Mouse (Mus musculus) left cerebral cortex, postnatal 10 days (tissue): Measurements from ENCODE around the gene Rps11. TPM values are rescaled to one million over a fixed set of nuclear protein-coding genes. Genes with fewer than 3 reads are reported as not detected.
"Not testable (repeated sequence)": the region's sequence is repeated elsewhere in the genome, so short reads cannot be mapped to it uniquely, and the experiment has no call there.

Experiments
- DNase-seq, 2 experiments: peaks; one replicate each; pipeline ENCODE4 v3.0.0; 2021 to 2022; ENCODE audit warnings: low spot score in 2 of 2, mixed read lengths in 1 of 2; ENCODE audit errors: extremely low spot score in 1 of 2
- intact Hi-C: fragments of 180-260 bp; cut with DNase I; formaldehyde crosslinking; loops from one replicate; pipeline ENCODE4 v1.15.1; 2025
- total RNA-seq, 2 experiments: library from RNA; stranded (reverse); gene quantifications; 2 replicates each; pipeline ENCODE4 v1.2.3; 2021

Gene Rps11
- total RNA-seq, result 100 to 1,000 TPM; 482 to 530 TPM

GRCm38 (mm10) chr7:45124224-45125143 lies at the start of gene Rps11:
Gene Rps11 (minus strand): TSS chr7:45124439.
- intact Hi-C loops, result loop anchor here (5.0 kb wide), 1 partner anchor 42 kb away; no protein-coding TSS in a partner anchor
- DNase-seq, result peak; percentile 99

GRCm38 (mm10) chr7:45173772-45174171 lies 49.5 kb upstream of the Rps11 start:
- DNase-seq, intact Hi-C loops: not testable (repeated sequence)

- intact Hi-C loops, result no loop called here
- no peak for DNase-seq
Measured at GRCm38 (mm10) chr7:45172974-45173373, 48.7 kb upstream of the Rps11 start.

GRCm38 (mm10) chr7:45169495-45169894 lies 45.3 kb upstream of the Rps11 start:
- intact Hi-C loops, result loop anchor here (10.0 kb wide), 1 partner anchor 195 kb away; the partner anchor contains the start of gene Ppfia3
- no peak for DNase-seq

GRCm38 (mm10) chr7:45168656-45169055 lies 44.4 kb upstream of the Rps11 start:
- DNase-seq, result no peak
- intact Hi-C loops, result loop anchor here (10.0 kb wide), 1 partner anchor 196 kb away; the partner anchor contains the start of gene Ppfia3

GRCm38 (mm10) chr7:45167761-45168445 lies 43.7 kb upstream of the Rps11 start:
- intact Hi-C loops, result loop anchor here (10.0 kb wide), 1 partner anchor 197 kb away; the partner anchor contains the start of gene Ppfia3

GRCm38 (mm10) chr7:45166950-45167401 lies 42.7 kb upstream of the Rps11 start:
- intact Hi-C loops, result loop anchor here (10.0 kb wide), 1 partner anchor 198 kb away; the partner anchor contains the start of gene Ppfia3
- no peak for DNase-seq

More at GRCm38 (mm10) chr7:45167761-45168445, 43.7 kb upstream of the Rps11 start:
- no peak for DNase-seq

- DNase-seq, result no peak
- intact Hi-C loops, result loop anchor here (10.0 kb wide), 1 partner anchor 199 kb away; the partner anchor contains the start of gene Ppfia3
Measured at GRCm38 (mm10) chr7:45165701-45166100, 41.5 kb upstream of the Rps11 start.

GRCm38 (mm10) chr7:45164833-45165232 lies 40.6 kb upstream of the Rps11 start:
- intact Hi-C loops, result loop anchor here (5.0 to 10.0 kb wide), 2 partner anchors 32 to 200 kb away; partner anchors contain the start of gene Ppfia3
- no peak for DNase-seq

- intact Hi-C loops, result loop anchor here (2.0 to 10.0 kb wide), 3 partner anchors 33 to 201 kb away; partner anchors contain the start of gene Ppfia3
- DNase-seq, result peak in 1 of 2 experiments; percentile 63
Measured at GRCm38 (mm10) chr7:45163735-45164490, 39.7 kb upstream of the Rps11 start, which contains the start of gene Slc17a7. Gene Slc17a7 (plus strand): TSS chr7:45163949.

- peak in 1 of 2 experiments; percentile 23 for DNase-seq
- intact Hi-C loops, result loop anchor here (2.0 to 10.0 kb wide), 3 partner anchors 34 to 202 kb away; partner anchors contain the start of gene Ppfia3
Measured at GRCm38 (mm10) chr7:45162996-45163615, 38.9 kb upstream of the Rps11 start.

- intact Hi-C loops, result loop anchor here (2.0 to 10.0 kb wide), 3 partner anchors 35 to 202 kb away; partner anchors contain the start of gene Ppfia3
- DNase-seq, result peak in 1 of 2 experiments; percentile 33
Measured at GRCm38 (mm10) chr7:45162551-45162950, 38.3 kb upstream of the Rps11 start.

- peak; percentile 89 to 94 for DNase-seq
- intact Hi-C loops, result loop anchor here (2.0 to 10.0 kb wide), 3 partner anchors 35 to 203 kb away; partner anchors contain the start of gene Ppfia3
Measured at GRCm38 (mm10) chr7:45161612-45162473, 37.6 kb upstream of the Rps11 start.

- intact Hi-C loops, result loop anchor here (5.0 to 10.0 kb wide), 2 partner anchors 36 to 204 kb away; partner anchors contain the start of gene Ppfia3
- no peak for DNase-seq
Measured at GRCm38 (mm10) chr7:45160866-45161265, 36.6 kb upstream of the Rps11 start.

- intact Hi-C loops, result loop anchor here (5.0 to 10.0 kb wide), 2 partner anchors 37 to 204 kb away; partner anchors contain the start of gene Ppfia3
- DNase-seq, result no peak
Measured at GRCm38 (mm10) chr7:45160316-45160800, 36.1 kb upstream of the Rps11 start.

- DNase-seq, result peak in 1 of 2 experiments; percentile 38
- intact Hi-C loops, result no loop called here
Measured at GRCm38 (mm10) chr7:45158991-45159390, 34.8 kb upstream of the Rps11 start.
